Mouse (Mus musculus) layer of hippocampus, postnatal 14 days (tissue): ENCODE data around the gene Gm11037. TPM values are rescaled to one million over a fixed set of nuclear protein-coding genes. Genes with fewer than 3 reads are reported as not detected.
"Not testable (repeated sequence)": the region's sequence is repeated elsewhere in the genome, so short reads cannot be mapped to it uniquely, and the experiment has no call there.

Experiments
- DNase-seq, 2 experiments: peaks; one replicate each; pipeline ENCODE4 v3.0.0; 2021 to 2022; ENCODE audit warnings: low spot score in 2 of 2, mixed read lengths in 1 of 2
- long read RNA-seq, 2 experiments: library from polyadenylated mRNA; stranded (forward); transcript quantifications; one replicate each; pipeline ENCODE4 v2.0.0; 2021
- total RNA-seq, 2 experiments: library from RNA; stranded (reverse); gene quantifications; 2 replicates each; pipeline ENCODE4 v1.2.3; 2021

Gm11037 gene
- not detected for total RNA-seq
- long read RNA-seq, experiment 1: 0 reads
- long read RNA-seq, experiment 2: 0 reads

DNA sequence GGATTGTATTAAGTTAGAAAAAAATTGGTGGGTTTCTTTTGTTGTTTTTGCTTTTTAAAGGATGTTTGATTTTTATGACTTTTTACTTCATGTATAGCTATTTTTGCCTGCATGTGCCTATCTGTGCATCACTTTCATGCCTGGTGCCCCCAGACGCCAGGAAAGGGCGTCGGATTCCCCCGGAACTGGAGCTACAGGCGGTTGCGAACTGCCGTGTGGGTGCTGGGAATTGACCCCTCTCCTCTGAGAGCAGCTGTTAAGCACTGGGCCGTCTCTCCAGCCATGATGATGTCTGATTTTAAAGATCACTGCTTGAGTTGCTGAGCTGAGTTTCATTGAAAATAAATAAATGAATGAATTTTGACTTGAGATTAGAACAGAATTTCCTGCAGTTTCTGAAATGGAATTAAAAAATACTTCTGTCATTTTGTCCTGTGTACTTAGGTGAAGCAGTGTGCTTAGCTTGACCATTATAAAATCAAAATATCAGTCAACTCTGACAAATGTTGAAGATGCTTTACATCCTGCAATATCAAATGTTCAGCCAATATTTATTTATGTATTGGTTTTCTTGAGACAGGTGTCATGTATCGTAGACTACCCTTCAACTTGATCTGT is at the start of gene Gm11037:
Gm11037 (plus strand) TSS at position 568 of the 618 bp plus-strand sequence.
- DNase-seq: no peak

GRCm38 (mm10) chr2:131084206-131084605 is 49.1 kb upstream of the Gm11037 start:
- no peak for DNase-seq

DNA sequence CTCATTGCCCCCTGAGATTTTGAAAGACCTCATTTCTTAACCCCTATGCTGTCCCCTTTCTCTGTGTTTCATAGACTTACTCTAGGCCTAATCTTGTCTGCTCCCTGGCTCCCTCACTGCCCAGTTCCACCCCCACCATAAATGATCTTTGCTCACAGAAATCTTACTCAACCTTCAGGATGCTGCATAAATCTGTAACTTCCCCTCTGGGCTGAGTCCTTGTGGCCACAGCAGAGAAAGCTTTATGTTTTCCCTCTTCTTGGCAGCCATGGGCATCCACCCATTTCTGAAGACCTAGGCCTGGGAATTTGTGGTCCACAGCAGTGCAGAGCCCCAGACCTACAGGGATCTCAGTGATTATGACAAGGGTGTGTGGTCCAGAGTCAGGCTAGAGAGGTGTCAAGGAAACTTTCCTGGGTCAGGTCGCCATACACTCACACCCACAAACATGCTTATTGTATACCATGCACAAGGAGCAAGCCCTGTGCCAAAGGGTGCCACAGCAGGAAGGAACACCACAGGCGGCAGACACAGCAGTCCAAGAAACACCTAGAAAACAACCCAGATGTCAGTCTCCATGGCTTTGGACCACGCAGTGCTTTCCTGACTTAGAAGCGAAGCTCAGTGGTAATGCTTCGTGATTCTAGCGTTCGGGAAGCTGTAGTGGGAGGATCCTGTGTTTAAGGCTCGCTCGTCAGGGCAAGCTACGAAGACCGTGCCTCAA is 46.5 kb upstream of the Gm11037 start, which contains the start of gene Siglec1:
Siglec1 (minus strand) TSS at position 99 of the 724 bp plus-strand sequence.
- no peak for DNase-seq

- DNase-seq: no peak
These were observed 44.7 kb upstream of the Gm11037 start for GRCm38 (mm10) chr2:131088581-131088980.

- DNase-seq: no peak
These were observed 43.7 kb upstream of the Gm11037 start for GRCm38 (mm10) chr2:131089634-131090033.

DNA sequence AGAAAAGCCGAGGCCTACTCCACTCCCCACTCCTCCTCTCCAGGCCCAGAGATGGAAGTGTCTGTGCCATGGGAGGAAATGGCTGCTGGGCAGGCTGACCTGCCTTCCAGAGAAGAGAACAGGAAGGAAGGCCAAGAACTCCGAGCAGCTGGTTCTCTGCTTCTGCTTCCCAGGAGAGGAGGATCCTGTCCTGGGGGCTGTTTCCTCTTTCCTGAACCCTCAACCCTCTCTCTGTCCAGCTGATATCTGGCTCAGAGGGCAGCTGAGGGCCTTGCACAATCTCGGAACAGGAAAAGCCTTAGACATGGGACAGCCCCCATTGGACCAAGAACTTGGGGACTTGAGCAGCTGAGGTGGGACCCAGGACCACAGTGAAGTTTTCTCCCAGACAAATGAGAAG is 42.4 kb upstream of the Gm11037 start:
- DNase-seq: no peak

GRCm38 (mm10) chr2:131093577-131093976 is 39.7 kb upstream of the Gm11037 start:
- DNase-seq: no peak

- peak; percentile 76 to 86 for DNase-seq
These were observed 38.5 kb upstream of the Gm11037 start for GRCm38 (mm10) chr2:131094823-131095222.

GRCm38 (mm10) chr2:131096101-131096795 is 37.0 kb upstream of the Gm11037 start:
- DNase-seq: no peak

DNA sequence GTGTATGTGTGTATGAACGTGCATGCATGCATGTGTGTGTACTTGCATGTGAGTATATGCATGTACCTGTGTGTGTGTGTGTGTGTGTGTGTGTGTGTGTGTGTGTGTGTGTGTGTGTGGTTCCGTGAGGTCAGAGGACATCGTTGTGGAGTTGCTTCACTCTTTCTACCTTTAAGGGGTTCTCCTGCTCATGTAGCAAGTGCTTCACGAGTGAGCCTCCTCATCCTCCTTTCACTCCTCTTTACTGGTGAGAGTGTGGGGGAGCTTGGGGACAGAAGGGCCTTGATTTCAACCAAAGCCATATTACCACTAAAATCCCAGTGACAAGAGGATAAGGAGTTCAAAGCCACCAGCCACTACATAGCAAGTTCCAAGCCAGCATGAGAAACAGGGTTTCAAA is 36.2 kb upstream of the Gm11037 start:
- no peak for DNase-seq

DNA sequence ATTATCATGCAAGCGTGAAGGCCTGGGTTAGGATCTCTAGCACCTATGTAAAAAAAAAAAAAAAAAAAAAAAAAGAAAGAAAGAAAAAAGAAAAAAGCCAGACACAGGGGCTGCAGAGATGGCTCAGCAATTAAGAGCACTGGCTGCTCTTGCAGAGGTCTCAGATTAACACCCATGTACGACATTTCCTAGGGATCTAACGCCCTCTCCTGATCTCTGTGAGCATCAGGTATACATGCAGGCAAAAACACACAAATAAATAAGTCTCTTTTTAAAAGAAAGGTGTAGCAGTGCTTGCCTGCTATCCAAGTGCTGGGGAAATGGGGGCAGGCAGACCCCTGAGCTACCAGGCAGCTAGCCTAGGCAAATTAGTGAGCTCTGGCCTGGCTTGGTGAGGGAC is 31.8 kb upstream of the Gm11037 start:
- DNase-seq: no peak

- no peak for DNase-seq
These were observed 29.3 kb upstream of the Gm11037 start for GRCm38 (mm10) chr2:131104021-131104420.

DNA sequence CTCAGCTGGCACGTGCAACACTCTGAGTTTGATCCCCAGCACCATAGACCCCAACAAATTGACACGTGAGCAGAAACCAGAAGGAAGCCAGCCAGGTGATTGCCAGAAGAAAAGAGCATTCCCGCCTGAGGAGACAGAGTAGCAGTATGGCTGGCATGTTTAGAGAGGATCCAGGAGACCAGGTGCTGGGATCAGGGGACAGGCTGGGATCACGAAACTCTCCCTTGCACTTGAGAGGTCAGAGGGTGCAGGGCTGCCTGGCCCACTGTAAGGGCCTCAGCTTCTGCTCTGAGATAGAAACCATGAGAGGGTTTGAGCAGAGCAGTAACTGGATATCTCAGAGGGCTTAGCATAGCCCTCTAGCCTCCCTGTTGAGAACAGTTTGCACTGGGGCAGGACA is 28.2 kb upstream of the Gm11037 start:
- DNase-seq: not testable (repeated sequence)

DNA sequence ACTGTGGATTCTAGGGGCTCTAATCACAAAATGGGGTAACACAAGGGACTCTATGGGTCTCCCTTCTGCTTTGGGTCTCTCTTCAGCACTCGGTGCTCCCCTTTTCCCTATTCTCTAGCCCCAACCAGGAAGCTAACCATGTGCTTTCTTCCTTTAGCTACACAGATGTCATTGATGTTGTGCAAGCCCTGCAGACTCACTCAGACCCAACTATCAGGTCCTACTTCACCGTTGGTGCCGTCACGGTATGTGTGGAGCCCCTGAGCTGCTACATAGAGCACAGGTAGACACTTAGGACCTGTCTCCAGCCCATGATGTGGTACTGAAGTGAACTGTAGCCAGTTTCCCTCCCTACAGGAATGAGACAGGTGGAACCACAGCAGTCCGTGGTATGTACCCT is 27.3 kb upstream of the Gm11037 start:
- no peak for DNase-seq

- no peak for DNase-seq
These were observed 14.2 kb upstream of the Gm11037 start for GRCm38 (mm10) chr2:131118968-131119574.

- peak in 1 of 2 experiments; percentile 23 for DNase-seq
These were observed 9.1 kb upstream of the Gm11037 start for GRCm38 (mm10) chr2:131124166-131124565.

DNA sequence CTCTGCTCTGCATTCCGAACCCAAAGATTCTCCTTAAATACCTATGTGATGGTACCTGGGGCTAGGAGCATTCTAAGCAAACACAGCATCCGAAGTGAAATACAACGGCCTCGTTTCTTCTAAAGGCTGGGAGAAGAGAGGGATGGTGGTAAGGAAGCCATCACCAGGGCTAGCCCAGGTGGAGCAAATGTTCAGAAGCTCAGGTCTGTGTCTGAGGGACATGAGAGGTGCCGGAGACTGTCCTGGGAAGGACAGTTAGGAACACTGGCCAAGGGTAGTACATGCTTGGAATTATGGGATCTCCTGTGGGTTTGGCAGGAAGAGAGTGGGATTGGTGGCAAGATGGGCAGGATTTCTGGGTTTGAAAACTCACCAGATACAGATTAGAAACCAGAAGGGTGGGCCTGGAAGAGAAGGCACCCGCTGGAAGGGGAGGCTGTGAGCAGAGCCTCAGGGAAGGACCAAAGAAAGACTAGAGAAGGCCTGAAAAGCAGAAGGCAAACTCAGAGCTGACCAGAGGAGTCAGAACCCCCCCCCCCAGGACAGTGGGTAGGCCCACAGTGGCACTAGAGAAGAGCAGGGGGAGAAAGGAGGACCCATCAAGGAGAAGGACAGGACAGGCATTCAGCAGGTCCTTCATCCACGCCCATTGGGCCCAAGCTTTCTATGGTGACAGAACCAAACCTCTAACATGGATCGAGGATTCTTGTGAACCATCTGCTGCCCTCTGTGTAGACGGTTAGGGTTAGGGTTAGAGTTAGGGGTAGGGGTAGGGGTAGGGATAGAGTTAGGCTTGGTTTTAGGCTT is 7.9 kb upstream of the Gm11037 start:
- no peak for DNase-seq

GRCm38 (mm10) chr2:131125964-131126815 is 7.1 kb upstream of the Gm11037 start:
- no peak for DNase-seq

GRCm38 (mm10) chr2:131127161-131127730 is 6.1 kb upstream of the Gm11037 start, which contains the start of gene Hspa12b:
Gene Hspa12b, plus strand, starts transcription at chr2:131127280.
- DNase-seq: no peak
